Mouse (Mus musculus): ENCODE measurements at regions not wholly inside any gene's neighbourhood (a gene's known extent, or its start where the extent isn't known, plus 50 kb on each side); places are given as distances from the start of the nearest gene placed in this dataset.

- DNase-seq: no peak
Observed at GRCm38 (mm10) chr4:95234030-95234555, 182.1 kb upstream of the Jun start.

- no peak for DNase-seq
Observed at GRCm38 (mm10) chr4:95247977-95248376, 196.0 kb upstream of the Jun start.

GRCm38 (mm10) chr4:95249031-95249430 lies 197.0 kb upstream of the Jun start:
- DNase-seq: no peak

GRCm38 (mm10) chr4:95250083-95250482 lies 198.1 kb upstream of the Jun start:
- DNase-seq: no peak

- no peak for DNase-seq
Observed at GRCm38 (mm10) chr4:95269766-95270165, 217.7 kb upstream of the Jun start.

GRCm38 (mm10) chr4:95270389-95270788 lies 218.4 kb upstream of the Jun start:
- no peak for DNase-seq

- DNase-seq: peak; percentile 33 to 61
Observed at GRCm38 (mm10) chr4:95276231-95276630, 224.2 kb upstream of the Jun start.

- peak; percentile 16 to 42 for DNase-seq
Observed at GRCm38 (mm10) chr4:95277989-95278713, 226.1 kb upstream of the Jun start.

- DNase-seq: peak; percentile 27 to 57
Observed at GRCm38 (mm10) chr4:95278714-95279095, 226.7 kb upstream of the Jun start.

- DNase-seq: peak in 1 of 2 experiments; percentile 44
Observed at GRCm38 (mm10) chr4:95279200-95279599, 227.2 kb upstream of the Jun start.

- no peak for DNase-seq
Observed at GRCm38 (mm10) chr4:95282083-95282482, 230.1 kb upstream of the Jun start.

GRCm38 (mm10) chr4:95283789-95284188 lies 231.8 kb upstream of the Jun start:
- DNase-seq: peak in 1 of 2 experiments; percentile 46

GRCm38 (mm10) chr4:95284192-95284591 lies 232.2 kb upstream of the Jun start:
- DNase-seq: no peak

- no peak for DNase-seq
Observed at GRCm38 (mm10) chr4:95284696-95285095, 232.7 kb upstream of the Jun start.

- DNase-seq: peak in 1 of 2 experiments; percentile 24
Observed at GRCm38 (mm10) chr4:95290321-95290720, 238.3 kb upstream of the Jun start.

- no peak for DNase-seq
Observed at GRCm38 (mm10) chr4:95294110-95294509, 242.1 kb upstream of the Jun start.

- no peak for DNase-seq
Observed at GRCm38 (mm10) chr4:95301907-95302306, 249.9 kb upstream of the Jun start.

GRCm38 (mm10) chr4:95303337-95303736 lies 251.3 kb upstream of the Jun start:
- peak; percentile 30 to 47 for DNase-seq

GRCm38 (mm10) chr4:95304006-95304405 lies 252.0 kb upstream of the Jun start:
- no peak for DNase-seq

GRCm38 (mm10) chr4:95307134-95307533 lies 250.2 kb upstream of the Fggy start:
- no peak for DNase-seq

GRCm38 (mm10) chr4:95308469-95308895 lies 248.8 kb upstream of the Fggy start:
- no peak for DNase-seq

GRCm38 (mm10) chr4:95310410-95310809 lies 246.9 kb upstream of the Fggy start:
- DNase-seq: peak in 1 of 2 experiments; percentile 17

GRCm38 (mm10) chr4:95317821-95318290 lies 239.5 kb upstream of the Fggy start:
- DNase-seq: peak; percentile 82 to 89

- peak; percentile 10 to 22 for DNase-seq
Observed at GRCm38 (mm10) chr4:95318561-95318960, 238.7 kb upstream of the Fggy start.

GRCm38 (mm10) chr4:95319036-95319435 lies 238.3 kb upstream of the Fggy start:
- no peak for DNase-seq

Data from lung, postnatal 4 days (tissue).